Mouse (Mus musculus) retina, embryonic 14.5 days (tissue): Measurements from ENCODE around the gene Gatad1.
"Not testable (repeated sequence)": the region's sequence is repeated elsewhere in the genome, so short reads cannot be mapped to it uniquely, and the experiment has no call there.

Experiments used
- DNase-seq: peaks from one replicate; pipeline ENCODE4 v3.0.0-alpha.2; 2015; ENCODE audit warnings: low spot score

Gene Gatad1

DNA sequence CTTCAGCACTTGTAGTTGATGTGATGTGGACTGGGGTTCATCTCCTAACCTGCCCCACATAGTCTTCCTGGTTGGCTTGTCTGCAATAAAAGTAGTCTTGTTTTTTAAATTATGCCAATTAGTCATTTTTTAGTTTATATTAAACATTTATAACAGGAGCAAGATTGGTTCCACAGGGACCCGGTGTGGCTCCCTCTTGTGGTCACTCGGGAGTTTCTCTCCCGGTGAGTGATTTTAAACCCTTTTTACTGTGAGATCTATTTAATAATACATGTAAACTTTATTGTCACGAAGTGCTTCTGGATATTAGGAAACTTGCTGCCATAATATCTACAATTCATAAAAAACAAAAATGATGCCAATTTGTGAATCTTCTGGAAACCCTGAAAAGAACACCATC lies 23.0 kb downstream of the Gatad1 start:
- DNase-seq: peak; percentile 41

DNA sequence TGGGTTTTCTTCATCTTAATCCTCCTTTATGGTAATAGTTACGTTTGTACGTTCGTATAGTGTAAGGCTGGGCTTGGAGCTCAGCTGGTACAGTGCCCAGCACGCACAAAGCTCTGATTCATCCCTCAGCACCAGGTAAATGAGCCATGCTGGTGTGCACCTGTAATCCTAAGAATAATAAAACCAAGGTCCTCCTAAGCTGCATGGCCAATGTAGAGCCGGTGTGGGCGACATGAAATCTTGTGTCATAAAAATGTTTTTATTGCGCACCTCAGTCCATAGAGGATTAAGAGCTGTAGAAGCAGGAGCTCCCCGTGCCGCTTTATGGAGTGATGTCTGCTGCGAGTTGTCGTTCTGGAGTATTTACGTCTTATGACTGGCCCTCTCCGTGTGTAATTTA lies 23.7 kb downstream of the Gatad1 start:
- DNase-seq: no peak

DNA sequence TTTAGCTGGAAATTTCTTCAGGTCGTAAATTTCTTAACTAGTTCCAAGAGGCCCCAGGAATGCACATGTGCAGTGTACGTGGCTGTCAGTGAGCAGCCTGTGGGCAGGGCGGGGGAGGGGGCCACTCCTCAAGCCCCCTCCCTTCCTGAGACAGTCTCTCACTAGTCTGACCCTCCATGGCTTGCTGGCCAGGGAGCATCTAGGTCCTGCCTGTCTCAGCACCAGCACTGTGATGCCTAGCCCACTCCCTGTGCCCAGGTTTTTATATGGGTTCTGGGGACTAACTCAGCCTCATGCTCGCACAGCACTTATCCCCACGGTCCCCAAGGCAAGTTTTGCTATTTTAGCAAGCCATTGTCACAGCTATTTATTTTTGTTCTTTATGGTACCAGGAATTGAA lies 24.7 kb downstream of the Gatad1 start:
- DNase-seq: no peak

DNA sequence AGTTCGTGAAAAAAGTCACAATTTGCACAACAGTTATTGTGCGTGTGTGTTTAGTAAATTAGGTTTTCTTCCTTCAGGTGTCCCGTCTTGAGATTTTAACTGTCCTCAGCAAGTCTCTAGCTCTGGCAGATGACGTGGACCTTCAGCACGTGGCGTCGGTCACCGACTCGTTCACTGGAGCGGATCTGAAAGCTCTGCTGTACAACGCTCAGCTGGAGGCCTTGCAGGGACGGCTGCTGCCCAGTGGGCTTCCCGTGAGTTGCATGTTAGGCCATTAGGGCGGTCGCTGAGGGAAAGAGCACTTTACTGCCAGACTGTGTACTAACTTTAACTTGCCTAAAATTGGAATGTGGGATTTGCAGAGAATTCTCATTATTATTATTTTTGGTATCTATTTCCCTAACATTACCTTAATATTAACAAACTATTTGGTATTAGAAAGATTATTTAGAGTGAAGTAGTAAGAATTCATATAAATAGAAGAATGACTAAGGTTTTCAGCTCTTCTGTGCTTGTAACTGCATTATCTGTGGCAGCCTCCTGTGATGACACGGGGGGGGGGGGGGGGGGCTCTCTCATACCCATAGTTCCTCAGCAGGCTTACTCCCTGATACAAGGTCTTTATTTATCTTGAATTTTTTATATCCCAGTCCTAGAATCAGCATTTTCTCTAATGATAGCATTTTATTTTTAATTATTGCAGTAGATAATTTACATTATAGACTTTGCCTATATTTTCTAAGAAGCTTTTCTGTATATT lies 25.3 kb downstream of the Gatad1 start:
- DNase-seq: peak; percentile 68

- DNase-seq: no peak
These were observed 26.9 kb downstream of the Gatad1 start for GRCm38 (mm10) chr5:3630055-3630454.

GRCm38 (mm10) chr5:3620486-3620885 lies 36.5 kb downstream of the Gatad1 start:
- no peak for DNase-seq

- DNase-seq: not testable (repeated sequence)
These were observed 45.1 kb downstream of the Gatad1 start for GRCm38 (mm10) chr5:3611835-3612234.

GRCm38 (mm10) chr5:3609241-3609640 lies 47.7 kb downstream of the Gatad1 start:
- no peak for DNase-seq

GRCm38 (mm10) chr5:3607114-3607513 lies 49.9 kb downstream of the Gatad1 start:
- DNase-seq: no peak

GRCm38 (mm10) chr5:3600790-3601189 lies 56.2 kb downstream of the Gatad1 start:
- DNase-seq: no peak

DNA sequence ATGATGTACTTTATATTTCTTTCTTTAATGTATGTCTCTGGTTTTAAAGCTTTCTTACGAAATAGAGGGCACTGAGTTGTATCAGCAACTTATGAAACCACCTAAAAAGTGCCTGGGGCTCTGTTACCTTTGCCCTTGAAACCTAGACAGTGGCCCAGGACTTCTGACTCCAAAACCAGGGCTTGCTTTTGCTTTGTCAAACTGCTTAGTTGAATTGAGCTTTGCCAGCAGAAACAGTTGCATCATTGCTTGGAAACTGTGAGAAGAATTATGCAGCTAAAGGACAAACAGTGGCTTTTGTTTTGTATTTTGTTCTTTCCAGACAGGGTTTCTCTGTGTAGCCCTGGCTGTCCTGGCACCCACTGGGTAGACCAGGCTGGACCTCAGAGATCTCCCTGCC lies 56.7 kb downstream of the Gatad1 start:
- DNase-seq: no peak

DNA sequence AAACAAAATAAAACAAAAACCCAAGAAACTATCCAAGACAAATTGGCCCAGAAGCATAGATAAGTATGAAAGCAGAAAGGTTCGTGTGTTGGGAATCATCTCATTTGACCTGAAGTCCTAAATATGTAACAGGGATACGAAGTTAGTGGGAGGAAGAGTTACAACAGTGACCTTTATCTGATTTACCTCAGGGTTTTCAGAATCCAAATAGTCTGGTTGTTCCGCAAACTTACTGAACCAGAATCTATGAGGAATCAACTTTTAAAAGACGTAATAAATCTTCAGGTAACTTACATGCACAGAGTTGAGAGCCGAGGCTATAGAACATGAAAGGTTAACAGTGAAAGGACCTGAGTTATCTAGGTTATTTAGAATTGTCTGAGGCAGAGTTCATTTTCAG lies 58.2 kb downstream of the Gatad1 start:
- DNase-seq: no peak

- no peak for DNase-seq
These were observed 59.8 kb downstream of the Gatad1 start for GRCm38 (mm10) chr5:3597171-3597570.

DNA sequence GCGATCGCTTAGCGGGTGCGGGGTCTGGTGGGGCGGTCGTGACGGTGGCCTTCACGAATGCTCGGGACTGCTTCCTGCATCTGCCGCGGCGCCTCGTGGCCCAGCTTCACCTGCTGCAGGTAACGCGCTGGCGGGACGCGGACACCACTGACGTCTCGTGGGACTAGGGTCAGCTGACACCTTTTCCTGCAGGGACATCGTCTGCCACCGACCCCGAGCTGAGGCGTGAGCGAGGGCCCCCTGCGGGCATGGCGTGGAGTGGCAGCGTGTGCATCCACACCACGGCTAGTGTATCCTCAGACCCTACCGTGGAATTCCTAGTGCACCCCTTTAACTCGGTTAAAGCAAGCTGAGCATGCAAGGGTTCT lies 60.6 kb downstream of the Gatad1 start, which contains the start of gene Rbm48:
TSS of gene Rbm48 (minus strand) at position 187 of the 368 bp plus-strand sequence.
- DNase-seq: peak; percentile 82

DNA sequence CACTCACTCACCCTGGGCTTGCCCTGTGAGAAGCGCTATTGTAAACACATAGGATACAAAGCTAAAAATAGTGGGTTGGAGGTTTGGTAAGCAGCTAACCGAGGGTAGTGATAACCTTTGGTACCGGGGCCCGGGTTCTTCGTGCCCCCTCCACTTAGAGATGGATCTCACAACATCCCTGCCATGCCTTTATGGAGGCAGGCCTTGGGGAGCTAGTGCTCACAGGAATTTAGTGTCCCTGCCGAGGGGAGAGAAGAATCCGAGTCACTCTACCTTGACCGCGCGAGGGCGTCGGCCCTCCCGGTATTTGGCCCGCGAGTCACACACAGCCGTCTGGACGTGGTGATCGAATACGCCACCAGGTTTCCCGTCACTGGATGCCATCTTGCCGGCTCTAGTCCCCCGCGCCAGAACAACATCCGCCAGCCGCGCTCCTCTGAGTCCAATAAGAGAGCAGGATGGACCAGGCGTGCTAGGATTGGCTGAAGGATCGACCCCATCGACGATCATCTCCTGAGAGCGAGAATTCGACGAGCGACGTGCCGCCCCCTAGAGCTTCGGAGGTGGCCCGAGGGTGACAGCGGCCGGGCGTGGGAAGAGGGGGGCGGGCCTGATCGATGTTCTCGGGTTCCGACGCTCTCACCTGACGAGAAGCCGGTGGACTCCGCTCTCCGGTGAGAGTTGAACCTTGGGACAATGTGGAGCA lies 61.1 kb downstream of the Gatad1 start, which contains the start of gene Pex1:
TSS of gene Pex1 (plus strand) at position 374 of the 706 bp plus-strand sequence.
- peak; percentile 98 for DNase-seq
